Mouse (Mus musculus): ENCODE measurements around the gene Mns1.
"Not testable (repeated sequence)": the region's sequence is repeated elsewhere in the genome, so short reads cannot be mapped to it uniquely, and the experiment has no call there.

Mns1 gene

GRCm38 (mm10) chr9:72425300-72425850, 12.4 kb upstream of the Mns1 start:
- no peak for DNase-seq (ENCODE audit: low read depth, low spot score)

GRCm38 (mm10) chr9:72427861-72428260, 9.9 kb upstream of the Mns1 start:
- DNase-seq (ENCODE audit: low read depth, low spot score) = no peak

DNA sequence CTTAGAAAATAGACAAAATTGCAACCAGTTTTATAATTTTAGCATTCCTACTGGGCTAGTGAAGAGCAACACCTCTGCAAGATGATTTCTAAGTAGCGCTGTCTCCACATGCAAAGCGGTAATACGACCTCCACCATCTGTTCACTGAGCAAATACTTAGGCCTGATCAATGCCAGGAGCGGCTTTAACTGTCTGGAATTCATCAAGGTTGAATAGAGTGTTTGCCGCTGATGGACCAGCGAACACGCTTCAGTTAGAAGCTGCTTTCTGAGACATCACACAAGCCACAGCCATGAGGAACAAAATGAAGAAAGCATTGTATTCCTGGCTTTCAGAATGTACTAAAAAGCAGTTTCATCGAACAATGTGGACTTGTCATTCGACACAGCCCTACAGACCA, 2.9 kb upstream of the Mns1 start:
- no peak for DNase-seq (ENCODE audit: low read depth, low spot score)

GRCm38 (mm10) chr9:72438749-72439148, 938 bp downstream of the Mns1 start:
- no peak for DNase-seq (ENCODE audit: low read depth, low spot score)

- no peak for DNase-seq (ENCODE audit: low read depth, low spot score)
These were observed 2.5 kb downstream of the Mns1 start for GRCm38 (mm10) chr9:72440358-72440757.

GRCm38 (mm10) chr9:72440948-72441926, 3.4 kb downstream of the Mns1 start:
- DNase-seq (ENCODE audit: low read depth, low spot score) = no peak

GRCm38 (mm10) chr9:72441927-72442715, 4.3 kb downstream of the Mns1 start:
- no peak for DNase-seq (ENCODE audit: low read depth, low spot score)

GRCm38 (mm10) chr9:72448026-72448425, 10.2 kb downstream of the Mns1 start:
- DNase-seq (ENCODE audit: low read depth, low spot score) = no peak

- DNase-seq (ENCODE audit: low read depth, low spot score) = no peak
These were observed 11.6 kb downstream of the Mns1 start for GRCm38 (mm10) chr9:72449367-72449766.

GRCm38 (mm10) chr9:72449841-72450240, 12.0 kb downstream of the Mns1 start:
- DNase-seq (ENCODE audit: low read depth, low spot score) = no peak

GRCm38 (mm10) chr9:72450363-72450762, 12.6 kb downstream of the Mns1 start:
- DNase-seq (ENCODE audit: low read depth, low spot score) = no peak

DNA sequence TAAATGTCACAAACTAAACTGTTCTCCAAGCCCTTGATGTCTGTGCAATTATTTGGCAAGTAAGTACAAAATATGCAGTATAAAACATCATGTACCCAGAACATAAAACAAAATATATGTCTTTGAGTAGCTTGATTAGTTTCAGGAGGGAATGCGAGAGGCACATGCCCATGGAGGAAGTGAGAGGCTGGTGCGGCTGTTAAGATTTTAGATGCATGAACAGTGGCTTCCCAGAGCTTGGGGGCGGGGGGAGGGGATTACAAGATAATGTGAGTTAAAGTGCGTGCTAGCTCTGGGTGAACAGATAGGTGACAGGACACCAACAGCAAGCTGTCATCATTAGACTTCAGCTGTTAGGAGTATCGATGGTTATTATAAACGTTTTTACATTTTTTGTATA, 13.3 kb downstream of the Mns1 start:
- no peak for DNase-seq (ENCODE audit: low read depth, low spot score)

- not testable (repeated sequence) for DNase-seq (ENCODE audit: low read depth, low spot score)
These were observed 16.5 kb downstream of the Mns1 start for GRCm38 (mm10) chr9:72454281-72454680.

- no peak for DNase-seq (ENCODE audit: low read depth, low spot score)
These were observed 18.6 kb downstream of the Mns1 start for GRCm38 (mm10) chr9:72456374-72456773.

DNA sequence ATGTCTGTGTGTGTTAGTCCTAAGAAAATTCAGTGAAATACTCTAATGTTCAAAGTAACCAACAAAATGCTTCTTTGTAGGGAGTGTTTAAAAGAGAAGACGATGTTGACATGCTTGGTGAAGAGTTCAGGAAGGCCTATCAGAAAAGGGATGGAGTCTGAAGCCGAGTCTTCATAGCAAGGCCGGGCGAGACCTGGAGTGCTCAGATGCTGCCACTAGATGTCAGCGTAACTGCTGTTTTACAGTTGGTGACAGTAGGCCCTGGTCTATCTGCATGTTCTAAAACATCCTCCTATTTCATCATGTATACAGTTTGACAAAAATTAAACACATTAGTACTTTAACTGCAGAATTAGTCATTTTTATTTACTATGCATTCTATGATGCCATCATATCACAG, 20.4 kb downstream of the Mns1 start:
- DNase-seq (ENCODE audit: low read depth, low spot score) = no peak

- no peak for DNase-seq (ENCODE audit: low read depth, low spot score)
These were observed 21.9 kb downstream of the Mns1 start for GRCm38 (mm10) chr9:72459703-72460102.

DNA sequence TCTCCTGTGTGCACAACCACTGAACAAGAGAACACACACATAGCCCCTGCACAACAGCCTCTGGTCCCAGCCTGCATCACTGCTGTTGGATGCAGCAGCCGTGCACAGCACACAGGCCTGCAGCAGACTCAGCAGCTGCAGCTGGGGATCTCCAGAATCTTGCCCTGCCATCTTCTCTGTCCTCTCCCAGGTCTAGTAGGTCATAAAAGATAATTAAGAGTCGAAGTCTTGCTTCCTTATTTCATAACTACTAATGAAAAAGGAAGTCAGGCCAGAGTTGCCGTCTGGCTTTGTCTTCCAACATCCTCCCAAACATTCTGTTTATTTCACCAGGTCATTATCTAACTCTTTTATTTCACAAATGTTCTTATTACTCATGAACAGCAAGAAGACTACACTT, 23.0 kb downstream of the Mns1 start:
- no peak for DNase-seq (ENCODE audit: low read depth, low spot score)

DNA sequence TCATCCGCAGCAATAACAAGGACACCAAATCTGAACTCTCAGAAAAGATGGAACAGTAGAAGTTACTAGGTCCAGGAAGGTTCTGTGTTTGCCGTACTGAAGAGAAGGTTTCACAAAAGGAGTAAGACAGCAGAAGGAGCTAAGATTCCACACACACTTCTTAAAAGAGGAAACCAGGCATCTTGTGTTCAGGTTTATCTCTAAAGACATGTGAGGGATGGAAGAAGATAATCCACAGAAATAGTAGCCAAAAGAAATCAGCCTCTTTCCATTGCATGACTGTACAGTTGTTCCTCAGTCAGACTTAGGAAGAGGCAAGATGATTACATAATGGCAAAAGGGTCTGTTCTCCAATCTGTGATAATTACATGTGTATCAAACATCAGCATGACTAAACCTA, 24.6 kb downstream of the Mns1 start:
- no peak for DNase-seq (ENCODE audit: low read depth, low spot score)

DNA sequence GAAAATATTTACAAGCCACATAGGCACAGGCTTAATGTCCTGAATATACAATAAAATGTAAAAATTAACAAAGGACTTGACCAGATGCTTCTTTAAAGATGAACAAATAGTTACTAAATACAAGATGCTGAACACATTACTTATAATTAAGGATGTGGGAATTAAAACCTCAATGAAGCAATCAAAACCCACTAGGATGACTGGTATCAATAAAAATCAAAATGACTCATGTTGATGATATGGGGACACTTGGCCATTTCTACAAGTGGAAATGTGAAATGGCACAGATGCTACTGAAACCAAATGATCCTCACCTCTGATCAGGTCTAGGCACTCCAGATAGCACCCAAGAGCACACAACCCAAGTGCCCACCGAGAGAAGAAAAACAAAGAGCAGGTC, 27.0 kb downstream of the Mns1 start:
- DNase-seq (ENCODE audit: low read depth, low spot score) = no peak

GRCm38 (mm10) chr9:72465754-72466181, 28.0 kb downstream of the Mns1 start:
- DNase-seq (ENCODE audit: low read depth, low spot score) = no peak

GRCm38 (mm10) chr9:72467551-72468407, 30.0 kb downstream of the Mns1 start:
- no peak for DNase-seq (ENCODE audit: low read depth, low spot score)

Data from embryo, embryonic 11.5 days (tissue).